In the genomic region with DNA sequence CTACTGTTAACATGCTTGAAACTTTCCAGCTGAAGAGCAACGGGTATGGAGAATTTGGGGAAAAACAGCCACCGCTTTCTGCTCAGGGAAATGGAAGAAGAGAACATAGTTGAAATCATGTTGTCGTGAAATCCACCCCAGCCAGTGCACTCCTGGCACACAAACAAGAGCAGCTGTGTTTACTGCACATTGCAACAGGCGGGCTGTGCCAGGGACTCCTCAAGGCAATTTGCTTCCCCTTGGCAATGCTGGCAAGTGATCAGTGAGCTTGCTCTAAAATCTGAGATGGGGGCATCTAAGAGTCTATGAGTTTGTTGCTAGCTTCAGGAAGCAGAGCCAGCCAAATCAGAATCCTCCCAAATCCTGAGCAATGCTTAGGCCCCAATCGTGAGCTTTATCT, we compare ENCODE assay signal across 12 mouse cellular contexts. TPM values are rescaled to one million over a fixed set of nuclear protein-coding genes. Genes with fewer than 3 reads are reported as not detected.
DNase-seq lines count a peak whose midpoint lies in the region; ATAC-seq and TF ChIP-seq lines count a peak whose summit lies in the region.
"Had no signal": no experiment of that assay in that cellular context is flagged by ENCODE, and none has a peak within 500 bp of the region (broad histone marks: within the 10 kb centered on the region; RNA-seq: fewer than 3 reads in every experiment).

No protein-coding gene starts in this region.

- no peaks in the 10 kb centered on the region for H3K36me3 ChIP-seq in forebrain, embryonic 16.5 days (ENCODE audit: control insufficient read depth, insufficient read depth)
- no peaks in the 10 kb centered on the region for H3K36me3 ChIP-seq in forebrain, embryonic 12.5 days (replicated peaks)
- no peaks in the 10 kb centered on the region for H3K36me3 ChIP-seq in lung, embryonic 16.5 days (ENCODE audit: control insufficient read depth, insufficient read depth, low read length)
- H3K36me3 ChIP-seq: heart, embryonic 15.5 days had no signal

- no peak for TF ChIP-seq POLR2A in brain, embryonic 14.5 days (IDR thresholded peaks at IDR 0.05; ENCODE audit: borderline replicate concordance, extremely low read depth, insufficient read depth, insufficient read length, poor library complexity, severe bottlenecking)

- DNase-seq in brain, embryonic 14.5 days (ENCODE audit: low read depth): peak; percentile 73
- DNase-seq in layer of hippocampus, adult 8-10 months (ENCODE audit: low spot score in 2 of 2): peak; percentile 33 to 67
- no peak for DNase-seq in kidney, adult 8-10 months
- DNase-seq in cerebellum, adult 9-10 months: no peak
- no peak for DNase-seq in embryo, embryonic 10 days (ENCODE audit: low spot score)
- DNase-seq: kidney, postnatal 14 days; thymus, adult 2 months had no signal

- no peak overlapping the region for H3K4me3 ChIP-seq in forebrain, embryonic 16.5 days (replicated peaks; ENCODE audit: low read length)
- no peak overlapping the region for H3K4me3 ChIP-seq in forebrain, embryonic 12.5 days (replicated peaks)
- H3K4me3 ChIP-seq in lung, embryonic 16.5 days (ENCODE audit: low read length): no peak overlapping the region
- H3K4me3 ChIP-seq: heart, embryonic 15.5 days had no signal

- H3K9me3 ChIP-seq in forebrain, embryonic 16.5 days (ENCODE audit: control insufficient read depth, low read length): no peaks in the 10 kb centered on the region
- no peaks in the 10 kb centered on the region for H3K9me3 ChIP-seq in forebrain, embryonic 12.5 days
- H3K9me3 ChIP-seq in lung, embryonic 16.5 days (ENCODE audit: control insufficient read depth, low read length): no peaks in the 10 kb centered on the region
- H3K9me3 ChIP-seq: heart, embryonic 15.5 days had no signal

- H3K9ac ChIP-seq in forebrain, embryonic 16.5 days (replicated peaks; ENCODE audit: low read depth, low read length): no peak overlapping the region
- H3K9ac ChIP-seq in forebrain, embryonic 12.5 days: no peak overlapping the region
- no peak overlapping the region for H3K9ac ChIP-seq in lung, embryonic 16.5 days (ENCODE audit: low read length)
- H3K9ac ChIP-seq: heart, embryonic 15.5 days had no signal

- WGBS in forebrain, embryonic 16.5 days: 67% methylated on average over 5 of the region's 5 CpGs
- 89% methylated on average over 5 of the region's 5 CpGs for whole genome bisulfite sequencing in forebrain, embryonic 12.5 days
- WGBS in lung, embryonic 16.5 days: 60% methylated on average over 5 of the region's 5 CpGs

- H3K4me2 ChIP-seq in forebrain, embryonic 16.5 days (ENCODE audit: low read length): no peak overlapping the region
- H3K4me2 ChIP-seq in forebrain, embryonic 12.5 days: no peak overlapping the region
- H3K4me2 ChIP-seq in lung, embryonic 16.5 days (ENCODE audit: low read depth, low read length): no peak overlapping the region
- H3K4me2 ChIP-seq: heart, embryonic 15.5 days had no signal

- no peaks in the 10 kb centered on the region for H3K27me3 ChIP-seq in forebrain, embryonic 16.5 days (replicated peaks; ENCODE audit: control insufficient read depth, insufficient read depth, low read length)
- no peaks in the 10 kb centered on the region for H3K27me3 ChIP-seq in forebrain, embryonic 12.5 days
- no peaks in the 10 kb centered on the region for H3K27me3 ChIP-seq in lung, embryonic 16.5 days (ENCODE audit: control insufficient read depth, insufficient read depth, low read depth, low read length)
- H3K27me3 ChIP-seq: heart, embryonic 15.5 days had no signal

- H3K4me1 ChIP-seq in forebrain, embryonic 16.5 days (replicated peaks; ENCODE audit: control insufficient read depth, insufficient read depth, low read length): no peaks in the 10 kb centered on the region; the same call in 1 of the 2 replicates
- H3K4me1 ChIP-seq in forebrain, embryonic 12.5 days: no peaks in the 10 kb centered on the region
- peaks cover 14% of the 10 kb centered on the region for H3K4me1 ChIP-seq in lung, embryonic 16.5 days (replicated peaks; ENCODE audit: control insufficient read depth, insufficient read depth, low read length)
- H3K4me1 ChIP-seq: heart, embryonic 15.5 days had no signal

- no peak overlapping the region for H3K27ac ChIP-seq in forebrain, embryonic 16.5 days (ENCODE audit: low read length)
- H3K27ac ChIP-seq in forebrain, embryonic 12.5 days: no peak overlapping the region
- H3K27ac ChIP-seq in lung, embryonic 16.5 days (ENCODE audit: low read length): peak overlapping the region; percentile 87
- H3K27ac ChIP-seq: heart, embryonic 15.5 days had no signal

- no peak for TF ChIP-seq CTCF in brain, embryonic 14.5 days (IDR thresholded peaks at IDR 0.05; ENCODE audit: borderline replicate concordance, extremely low read depth, insufficient read depth, insufficient read length)

- peak; percentile 77 for ATAC-seq in forebrain, embryonic 16.5 days
- no peak for ATAC-seq in forebrain, embryonic 12.5 days (ENCODE audit: low FRiP score)
- no peak for ATAC-seq in lung, embryonic 16.5 days (ENCODE audit: low read depth)

RNA-seq across cellular contexts. Expression of gene Serpina16, which starts 5.6 kb away (rescaled TPM):
- polyA plus RNA-seq in forebrain, embryonic 16.5 days (2015; fragmentation: Nextera tagmentation; extraction: Ambion mirVana): not detected in 2 replicates
- not detected in 2 replicates for polyA plus RNA-seq in forebrain, embryonic 12.5 days (2016; fragmentation: Nextera tagmentation; extraction: Ambion mirVana)
- not detected in 2 replicates for polyA plus RNA-seq in brain, embryonic 14.5 days (2012; rRNA removed)
- not detected for total RNA-seq in layer of hippocampus, adult 8-10 months (2022)
- not detected in 2 replicates for polyA plus RNA-seq in lung, embryonic 16.5 days (2015; fragmentation: Nextera tagmentation; extraction: Ambion mirVana)
- total RNA-seq: megakaryocyte, adult 5-6 weeks had no signal
- polyA plus RNA-seq: heart, embryonic 15.5 days; thymus, adult 2 months had no signal

RNA-seq across cellular contexts. Expression of gene Serpina6, which starts 13.3 kb away (rescaled TPM):
- not detected in 2 replicates for polyA plus RNA-seq in forebrain, embryonic 16.5 days (2015; fragmentation: Nextera tagmentation; extraction: Ambion mirVana)
- not detected in 2 replicates for polyA plus RNA-seq in forebrain, embryonic 12.5 days (2016; fragmentation: Nextera tagmentation; extraction: Ambion mirVana)
- 0.26 TPM in 1 of 2 replicates, not detected in the other for polyA plus RNA-seq in brain, embryonic 14.5 days (2012; rRNA removed)
- total RNA-seq in layer of hippocampus, adult 8-10 months (2022): not detected
- polyA plus RNA-seq in lung, embryonic 16.5 days (2015; fragmentation: Nextera tagmentation; extraction: Ambion mirVana): 1.9 and 17.1 TPM in 2 replicates
- total RNA-seq: megakaryocyte, adult 5-6 weeks had no signal
- polyA plus RNA-seq: thymus, adult 2 months had no signal

RNA-seq across cellular contexts. Expression of gene Serpina1f, which starts 25.0 kb away (rescaled TPM):
- polyA plus RNA-seq in forebrain, embryonic 16.5 days (2015; fragmentation: Nextera tagmentation; extraction: Ambion mirVana): not detected in 2 replicates
- not detected in 2 replicates for polyA plus RNA-seq in forebrain, embryonic 12.5 days (2016; fragmentation: Nextera tagmentation; extraction: Ambion mirVana)
- not detected in 2 replicates for polyA plus RNA-seq in brain, embryonic 14.5 days (2012; rRNA removed)
- total RNA-seq in layer of hippocampus, adult 8-10 months (2022): not detected
- polyA plus RNA-seq in lung, embryonic 16.5 days (2015; fragmentation: Nextera tagmentation; extraction: Ambion mirVana): not detected in 2 replicates
- total RNA-seq: megakaryocyte, adult 5-6 weeks had no signal
- polyA plus RNA-seq: heart, embryonic 15.5 days had no signal

RNA-seq across cellular contexts. Expression of gene Serpina10, which starts 39.1 kb away (rescaled TPM):
- 0.14 TPM in 1 of 2 replicates, not detected in the other for polyA plus RNA-seq in forebrain, embryonic 16.5 days (2015; fragmentation: Nextera tagmentation; extraction: Ambion mirVana)
- polyA plus RNA-seq in forebrain, embryonic 12.5 days (2016; fragmentation: Nextera tagmentation; extraction: Ambion mirVana): not detected in 2 replicates
- not detected in 2 replicates for polyA plus RNA-seq in brain, embryonic 14.5 days (2012; rRNA removed)
- under 1 TPM in 1 of 4 experiments, not detected in 3; 0.21 TPM for total RNA-seq in layer of hippocampus, adult 8-10 months (2022)
- polyA plus RNA-seq in lung, embryonic 16.5 days (2015; fragmentation: Nextera tagmentation; extraction: Ambion mirVana): 0.49 TPM in 1 of 2 replicates, not detected in the other
- total RNA-seq: megakaryocyte, adult 5-6 weeks had no signal
- polyA plus RNA-seq: heart, embryonic 15.5 days had no signal

Comparison
In these comparisons a context has a peak if more than half of its experiments do, and no peak if none do; other contexts are left out.
1. DNase-seq: peak in brain, embryonic 14.5 days (single experiment) and layer of hippocampus, adult 8-10 months (2 of 2); none in kidney, adult 8-10 months (0 of 2), cerebellum, adult 9-10 months (single experiment) and embryo, embryonic 10 days (single experiment).